Mouse (Mus musculus): ENCODE measurements around the gene Prdx6. TPM values are rescaled to one million over a fixed set of nuclear protein-coding genes. Genes with fewer than 3 reads are reported as not detected.

Prdx6 gene
- polyA plus RNA-seq, 1 experiment from 2014 or later = 243 TPM

- Histone ChIP-seq H3K36me3 (peaks cover 3% of the 10 kb centered on the region; the same call in 1 of the 2 replicates), H3K27me3 (peaks cover 7% of the 10 kb centered on the region; the same call in 1 of the 2 replicates), H3K27ac (replicated peaks) (no peak overlapping the region), H3K9ac (replicated peaks) (peak overlapping the region; percentile 80), H3K4me3 (peak overlapping the region; percentile 77), H3K9me3 (no peaks in the 10 kb centered on the region), H3K4me1 (peaks cover 35% of the 10 kb centered on the region), H3K4me2 (replicated peaks) (peak overlapping the region; percentile 79)
- ATAC-seq (replicated peaks) = no peak
- 40% methylated on average over 6 of the region's 6 CpGs for WGBS
These were observed 1.6 kb downstream of the Prdx6 start for GRCm38 (mm10) chr1:161249442-161249841.

GRCm38 (mm10) chr1:161248685-161249084, 2.3 kb downstream of the Prdx6 start:
- Histone ChIP-seq H3K4me2 (replicated peaks) (peak overlapping the region; percentile 79), H3K27me3 (peaks cover 7% of the 10 kb centered on the region; the same call in 1 of the 2 replicates), H3K36me3 (peaks cover 10% of the 10 kb centered on the region), H3K9ac (replicated peaks) (no peak overlapping the region), H3K27ac (replicated peaks) (no peak overlapping the region), H3K4me1 (peaks cover 35% of the 10 kb centered on the region), H3K4me3 (peak overlapping the region; percentile 77), H3K9me3 (no peaks in the 10 kb centered on the region)
- no peak for ATAC-seq (replicated peaks)
- WGBS = 57% methylated on average over 7 of the region's 7 CpGs

- Histone ChIP-seq H3K4me2 (replicated peaks) (peak overlapping the region; percentile 79), H3K4me3 (0 out of 2 replicates have a peak overlapping the region, but pooled peaks have one; percentile 77), H3K27me3 (peaks cover 7% of the 10 kb centered on the region; the same call in 1 of the 2 replicates), H3K9ac (replicated peaks) (no peak overlapping the region), H3K36me3 (peaks cover 16% of the 10 kb centered on the region), H3K27ac (replicated peaks) (no peak overlapping the region), H3K9me3 (no peaks in the 10 kb centered on the region), H3K4me1 (peaks cover 35% of the 10 kb centered on the region)
- no peak for ATAC-seq (replicated peaks)
- WGBS = 75% methylated on average over 11 of the region's 11 CpGs
These were observed 3.1 kb downstream of the Prdx6 start for GRCm38 (mm10) chr1:161247643-161248580.

DNA sequence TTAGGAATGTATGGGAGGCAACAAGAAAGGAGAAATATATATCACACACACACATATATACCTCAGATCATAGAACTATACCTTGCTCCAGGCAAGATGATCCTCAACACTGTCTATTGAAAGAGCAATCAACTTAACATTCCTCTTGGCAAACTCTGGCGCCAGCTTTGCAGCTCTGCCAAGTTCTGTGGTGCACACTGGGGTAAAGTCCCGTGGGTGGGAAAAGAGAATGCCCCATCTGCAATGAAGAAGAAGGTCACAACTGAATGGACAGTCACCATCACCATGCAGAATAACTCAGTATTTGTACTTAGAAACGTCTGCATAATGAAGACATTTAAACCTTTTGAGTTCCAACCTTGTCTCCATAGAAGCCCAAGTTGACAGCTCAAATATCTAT, 3.8 kb downstream of the Prdx6 start:
- Histone ChIP-seq H3K4me2 (replicated peaks) (no peak overlapping the region), H3K4me3 (no peak overlapping the region), H3K36me3 (peaks cover 23% of the 10 kb centered on the region), H3K27me3 (peaks cover 4% of the 10 kb centered on the region; the same call in 1 of the 2 replicates), H3K9ac (replicated peaks) (no peak overlapping the region), H3K9me3 (no peaks in the 10 kb centered on the region), H3K27ac (replicated peaks) (no peak overlapping the region), H3K4me1 (peaks cover 35% of the 10 kb centered on the region)
- no peak for ATAC-seq (replicated peaks)
- 66% methylated on average over 3 of the region's 3 CpGs for WGBS

- Histone ChIP-seq H3K4me3 (no peak overlapping the region), H3K36me3 (peaks cover 40% of the 10 kb centered on the region), H3K4me1 (peaks cover 3% of the 10 kb centered on the region), H3K9ac (replicated peaks) (no peak overlapping the region), H3K9me3 (no peaks in the 10 kb centered on the region), H3K27ac (replicated peaks) (no peak overlapping the region), H3K4me2 (replicated peaks) (no peak overlapping the region), H3K27me3 (no peaks in the 10 kb centered on the region)
- ATAC-seq (replicated peaks) = no peak
- WGBS = 98% methylated on average over 4 of the region's 4 CpGs
These were observed 13.3 kb downstream of the Prdx6 start for GRCm38 (mm10) chr1:161237750-161238149.

GRCm38 (mm10) chr1:161237339-161237738, 13.7 kb downstream of the Prdx6 start:
- no peak overlapping the region for H3K27ac ChIP-seq (replicated peaks)
- ATAC-seq (replicated peaks) = no peak
- no peak overlapping the region for H3K4me3 ChIP-seq
- no peaks in the 10 kb centered on the region for H3K27me3 ChIP-seq
- peaks cover 3% of the 10 kb centered on the region for H3K4me1 ChIP-seq
- 98% methylated on average over 7 of the region's 7 CpGs for WGBS
- H3K36me3 ChIP-seq = peaks cover 36% of the 10 kb centered on the region
- H3K9ac ChIP-seq (replicated peaks) = no peak overlapping the region
- no peaks in the 10 kb centered on the region for H3K9me3 ChIP-seq
- H3K4me2 ChIP-seq (replicated peaks) = no peak overlapping the region

- Histone ChIP-seq H3K27me3 (no peaks in the 10 kb centered on the region), H3K4me1 (peaks cover 3% of the 10 kb centered on the region), H3K9ac (replicated peaks) (no peak overlapping the region), H3K36me3 (peaks cover 7% of the 10 kb centered on the region; the same call in 1 of the 2 replicates), H3K4me2 (replicated peaks) (no peak overlapping the region), H3K9me3 (no peaks in the 10 kb centered on the region), H3K4me3 (no peak overlapping the region), H3K27ac (replicated peaks) (no peak overlapping the region)
- ATAC-seq (replicated peaks) = no peak
- 81% methylated on average over 13 of the region's 13 CpGs for WGBS
These were observed 17.7 kb downstream of the Prdx6 start for GRCm38 (mm10) chr1:161233226-161233839.

- H3K9ac ChIP-seq (replicated peaks) = no peak overlapping the region
- 93% methylated on average over 5 of the region's 5 CpGs for WGBS
- no peak overlapping the region for H3K4me3 ChIP-seq
- no peak for ATAC-seq (replicated peaks)
- H3K4me1 ChIP-seq = peaks cover 3% of the 10 kb centered on the region
- no peak overlapping the region for H3K27ac ChIP-seq (replicated peaks)
- no peaks in the 10 kb centered on the region for H3K27me3 ChIP-seq
- 0 out of 2 replicates have a peak, but pooled peaks cover 3% of the 10 kb centered on the region for H3K36me3 ChIP-seq
- H3K4me2 ChIP-seq (replicated peaks) = no peak overlapping the region
- no peaks in the 10 kb centered on the region for H3K9me3 ChIP-seq
These were observed 18.8 kb downstream of the Prdx6 start for GRCm38 (mm10) chr1:161232181-161232580.

DNA sequence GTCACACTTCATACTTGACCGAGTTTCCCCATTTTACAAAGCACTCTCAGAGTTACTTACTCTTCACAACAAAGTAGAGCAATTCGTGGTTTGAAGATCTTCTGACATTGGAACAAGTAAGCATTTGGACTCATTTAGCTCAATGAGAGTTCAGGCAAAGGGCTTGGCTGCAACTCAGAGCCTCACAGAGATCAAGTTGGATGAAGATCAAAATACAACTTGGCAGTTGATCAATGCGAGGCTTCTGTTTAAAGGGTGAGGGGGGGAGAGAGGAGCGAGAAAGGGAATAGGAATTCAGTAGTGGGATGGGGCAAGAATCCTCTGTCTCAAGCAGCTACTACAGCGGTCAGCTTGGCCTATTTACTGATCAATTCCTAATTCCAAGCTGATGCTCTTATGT, 26.2 kb downstream of the Prdx6 start:
- Histone ChIP-seq H3K9ac (replicated peaks) (no peak overlapping the region), H3K36me3 (no peaks in the 10 kb centered on the region), H3K27ac (replicated peaks) (no peak overlapping the region), H3K4me1 (peaks cover 6% of the 10 kb centered on the region), H3K4me3 (no peak overlapping the region), H3K27me3 (no peaks in the 10 kb centered on the region), H3K4me2 (replicated peaks) (no peak overlapping the region), H3K9me3 (no peaks in the 10 kb centered on the region)
- peak; percentile 71 for ATAC-seq (replicated peaks)
- 20% methylated on average over 5 of the region's 5 CpGs for WGBS

DNA sequence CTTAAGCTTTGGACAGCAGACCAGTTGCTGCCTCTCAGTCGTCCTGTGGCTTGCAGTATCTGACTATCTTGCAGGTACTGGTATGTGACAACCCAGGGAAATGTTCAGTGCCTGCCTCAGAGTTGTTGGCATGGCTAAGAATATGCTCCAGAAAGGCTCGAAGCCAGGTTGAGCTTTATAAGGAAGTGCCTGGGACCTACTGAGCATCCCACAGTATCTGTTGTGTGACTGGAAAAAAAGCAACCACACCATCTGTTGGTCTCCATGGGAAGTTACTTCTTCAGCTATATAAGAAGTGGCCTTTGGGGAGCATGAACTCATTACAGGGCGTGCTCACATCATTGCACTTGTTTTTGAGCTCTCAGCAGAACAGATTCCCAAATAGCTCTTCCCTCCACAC, 31.2 kb downstream of the Prdx6 start:
- no peak for ATAC-seq (replicated peaks)

DNA sequence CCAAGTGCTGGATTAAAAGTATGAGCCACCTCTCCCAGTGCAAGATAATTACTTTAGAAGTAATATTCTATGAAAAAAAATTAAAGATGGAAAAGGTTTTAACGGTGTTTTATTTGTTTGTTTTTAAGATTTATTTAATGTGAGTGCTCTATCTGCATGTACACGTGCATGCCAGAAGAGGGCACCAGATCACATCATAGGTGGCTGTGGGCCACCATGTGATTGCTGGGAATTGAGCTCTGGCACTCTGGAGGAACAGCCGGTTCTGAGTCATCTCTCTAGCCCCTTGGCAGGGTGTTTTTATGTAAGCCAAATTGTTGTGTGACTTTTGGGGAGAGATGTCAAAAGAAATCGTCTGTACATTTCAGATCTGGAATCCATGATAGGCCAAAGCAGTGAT, 36.6 kb downstream of the Prdx6 start:
- ATAC-seq (replicated peaks) = no peak
- 38% methylated on average over 4 of the region's 4 CpGs for WGBS
- no peaks in the 10 kb centered on the region for H3K27me3 ChIP-seq

More for the DNA sequence above, 31.2 kb downstream of the Prdx6 start:
- Histone ChIP-seq H3K4me1 (peaks cover 4% of the 10 kb centered on the region), H3K27ac (replicated peaks) (no peak overlapping the region), H3K36me3 (no peaks in the 10 kb centered on the region), H3K9me3 (no peaks in the 10 kb centered on the region), H3K4me3 (no peak overlapping the region), H3K9ac (replicated peaks) (no peak overlapping the region), H3K27me3 (no peaks in the 10 kb centered on the region), H3K4me2 (replicated peaks) (no peak overlapping the region)
- 63% methylated on average over 3 of the region's 3 CpGs for WGBS

GRCm38 (mm10) chr1:161199856-161200255, 51.2 kb downstream of the Prdx6 start:
- 81% methylated on average over 5 of the region's 5 CpGs for WGBS
- Histone ChIP-seq H3K27ac (replicated peaks) (no peak overlapping the region), H3K36me3 (no peaks in the 10 kb centered on the region), H3K4me1 (peaks cover 11% of the 10 kb centered on the region), H3K9me3 (no peaks in the 10 kb centered on the region), H3K4me3 (no peak overlapping the region), H3K9ac (replicated peaks) (no peak overlapping the region), H3K4me2 (replicated peaks) (no peak overlapping the region), H3K27me3 (no peaks in the 10 kb centered on the region)
- ATAC-seq (replicated peaks) = no peak

More for the DNA sequence above, 36.6 kb downstream of the Prdx6 start:
- no peak overlapping the region for H3K27ac ChIP-seq (replicated peaks)
- no peak overlapping the region for H3K4me2 ChIP-seq (replicated peaks)
- H3K9ac ChIP-seq (replicated peaks) = no peak overlapping the region
- H3K9me3 ChIP-seq = no peaks in the 10 kb centered on the region
- H3K4me3 ChIP-seq = no peak overlapping the region
- H3K4me1 ChIP-seq = no peaks in the 10 kb centered on the region
- no peaks in the 10 kb centered on the region for H3K36me3 ChIP-seq

All from forebrain, embryonic 15.5 days (tissue).